Mouse (Mus musculus) stomach, postnatal 0 days (tissue): ENCODE results near the gene Mrvi1. TPM values are rescaled to one million over a fixed set of nuclear protein-coding genes. Genes with fewer than 3 reads are reported as not detected.

Source experiments
- ATAC-seq: fragments of 200-750 bp; cut with Nextera tagmentation; 2 replicates; pipeline ENCODE4 v1.8.0; 2017; ENCODE audit not compliant: low FRiP score, low TSS enrichment
- DNase-seq: peaks from one replicate; pipeline ENCODE4 v3.0.0-alpha.2; 2016; ENCODE audit warnings: low spot score
- H3K27ac ChIP-seq: fragments of 300-500 bp; sonication (generic); replicated peaks from 2 replicates; pipeline ENCODE4 v1.5.1; 2014; ENCODE audit warnings: mild to moderate bottlenecking, control low read depth
- H3K27me3 ChIP-seq: fragments of 300-500 bp; sonication (generic); 2 replicates; pipeline ENCODE4 v1.6.1; 2014; ENCODE audit warnings: low read length; ENCODE audit not compliant: control insufficient read depth, insufficient read depth
- H3K36me3 ChIP-seq: fragments of 300-500 bp; sonication (generic); 2 replicates; pipeline ENCODE4 v1.6.1; 2014; ENCODE audit warnings: low read length, mixed read lengths; ENCODE audit not compliant: control insufficient read depth, insufficient read depth
- H3K4me1 ChIP-seq: fragments of 300-500 bp; sonication (generic); replicated peaks from 2 replicates; pipeline ENCODE4 v1.6.1; 2014; ENCODE audit warnings: antibody characterized with exemption; ENCODE audit not compliant: control insufficient read depth, insufficient read depth
- H3K4me2 ChIP-seq: fragments of 300-500 bp; sonication (generic); replicated peaks from 2 replicates; pipeline ENCODE4 v1.6.1; 2014; ENCODE audit warnings: low read depth, mild to moderate bottlenecking, control low read depth, moderate library complexity
- H3K4me3 ChIP-seq: fragments of 300-500 bp; sonication (generic); 2 replicates; pipeline ENCODE4 v1.5.1; 2014; ENCODE audit warnings: low read depth, low read length, control low read depth
- H3K9ac ChIP-seq: fragments of 300-500 bp; sonication (generic); 2 replicates; pipeline ENCODE4 v1.6.1; 2014; ENCODE audit warnings: mild to moderate bottlenecking, low read length, control low read depth, mixed read lengths
- H3K9me3 ChIP-seq: fragments of 300-500 bp; sonication (generic); 2 replicates; pipeline ENCODE4 v1.6.1; 2016; ENCODE audit warnings: low read length; ENCODE audit not compliant: control insufficient read depth
- CTCF ChIP-seq: IDR thresholded peaks from 2 replicates; pipeline ENCODE4 v1.5.1; 2016; ENCODE audit warnings: antibody characterized with exemption, low read depth, mild to moderate bottlenecking, moderate library complexity
- EP300 ChIP-seq: optimal IDR thresholded peaks from 2 replicates; pipeline ENCODE3; 2016; ENCODE audit warnings: antibody characterized with exemption
- WGBS: fragments of 180-500 bp; shearing (Covaris S2); extraction: QIAGEN DNeasy Blood & Tissue Kit; methylation state at CpG from one replicate; pipeline ENCODE4 v1.1.7; 2014; 5-methylcytosine and 5-hydroxymethylcytosine counted together
- polyA plus RNA-seq: library from polyadenylated mRNA; unstranded; fragments of >200 nt; fragmentation: Nextera tagmentation; extraction: Ambion mirVana; gene quantifications from 2 replicates; pipeline ENCODE4 v1.2.1, GENCODE M21; 2015

Gene Mrvi1
- polyA plus RNA-seq, 1 experiment from 2014 or later, result 8.4 TPM

GRCm38 (mm10) chr7:110972796-110973195 is 9.5 kb downstream of the Mrvi1 start:
- Histone ChIP-seq H3K4me1 (0 out of 2 replicates have a peak, but pooled peaks cover 4% of the 10 kb centered on the region), H3K36me3 (no peaks in the 10 kb centered on the region), H3K4me2 (no peak overlapping the region), H3K9ac (no peak overlapping the region), H3K9me3 (no peaks in the 10 kb centered on the region), H3K27me3 (no peaks in the 10 kb centered on the region), H3K4me3 (no peak overlapping the region), H3K27ac (0 out of 2 replicates have a peak overlapping the region, but pooled peaks have one; percentile 24)
- DNase-seq, result no peak
- no peak for TF ChIP-seq CTCF
- no peak for TF ChIP-seq EP300
- 39% methylated on average over 2 of the region's 2 CpGs for WGBS
- ATAC-seq, result no peak

GRCm38 (mm10) chr7:110967373-110967772 is 14.9 kb downstream of the Mrvi1 start:
- no peak overlapping the region for H3K27ac ChIP-seq
- no peak overlapping the region for H3K4me2 ChIP-seq
- 84% methylated on average over 4 of the region's 4 CpGs for WGBS
- TF ChIP-seq EP300, result no peak
- no peak for TF ChIP-seq CTCF
- no peaks in the 10 kb centered on the region for H3K36me3 ChIP-seq
- DNase-seq (no peak), ATAC-seq (no peak)
- no peaks in the 10 kb centered on the region for H3K9me3 ChIP-seq
- H3K27me3 ChIP-seq, result no peaks in the 10 kb centered on the region
- H3K4me1 ChIP-seq, result no peaks in the 10 kb centered on the region
- H3K9ac ChIP-seq, result no peak overlapping the region
- no peak overlapping the region for H3K4me3 ChIP-seq

GRCm38 (mm10) chr7:110966853-110967252 is 15.4 kb downstream of the Mrvi1 start:
- H3K27me3 ChIP-seq, result no peaks in the 10 kb centered on the region
- TF ChIP-seq CTCF (no peak), EP300 (no peak)
- H3K27ac ChIP-seq, result no peak overlapping the region
- no peak overlapping the region for H3K4me2 ChIP-seq
- H3K9me3 ChIP-seq, result no peaks in the 10 kb centered on the region
- WGBS, result 87% methylated on average over 5 of the region's 5 CpGs
- no peak for DNase-seq
- H3K4me3 ChIP-seq, result no peak overlapping the region
- H3K9ac ChIP-seq, result no peak overlapping the region
- no peaks in the 10 kb centered on the region for H3K36me3 ChIP-seq
- no peak for ATAC-seq
- no peaks in the 10 kb centered on the region for H3K4me1 ChIP-seq

GRCm38 (mm10) chr7:110965387-110965786 is 16.9 kb downstream of the Mrvi1 start:
- H3K4me3 ChIP-seq, result no peak overlapping the region
- ATAC-seq (no peak), DNase-seq (no peak)
- H3K27me3 ChIP-seq, result no peaks in the 10 kb centered on the region
- WGBS, result 69% methylated on average over 3 of the region's 3 CpGs
- no peaks in the 10 kb centered on the region for H3K9me3 ChIP-seq
- no peaks in the 10 kb centered on the region for H3K36me3 ChIP-seq
- H3K4me1 ChIP-seq, result no peaks in the 10 kb centered on the region
- H3K4me2 ChIP-seq, result no peak overlapping the region
- no peak overlapping the region for H3K27ac ChIP-seq
- H3K9ac ChIP-seq, result no peak overlapping the region
- TF ChIP-seq CTCF (no peak), EP300 (no peak)

GRCm38 (mm10) chr7:110963655-110963997 is 18.6 kb downstream of the Mrvi1 start:
- no peaks in the 10 kb centered on the region for H3K9me3 ChIP-seq
- no peak for ATAC-seq
- WGBS, result 81% methylated on average over 3 of the region's 3 CpGs
- no peak for DNase-seq
- no peak overlapping the region for H3K4me2 ChIP-seq
- TF ChIP-seq CTCF (no peak), EP300 (no peak)
- H3K27ac ChIP-seq, result no peak overlapping the region
- H3K27me3 ChIP-seq, result no peaks in the 10 kb centered on the region
- H3K4me3 ChIP-seq, result no peak overlapping the region
- no peak overlapping the region for H3K9ac ChIP-seq
- H3K4me1 ChIP-seq, result no peaks in the 10 kb centered on the region
- no peaks in the 10 kb centered on the region for H3K36me3 ChIP-seq

- no peak overlapping the region for H3K9ac ChIP-seq
- no peak overlapping the region for H3K4me3 ChIP-seq
- H3K9me3 ChIP-seq, result no peaks in the 10 kb centered on the region
- no peak for DNase-seq
- H3K27me3 ChIP-seq, result no peaks in the 10 kb centered on the region
- no peak overlapping the region for H3K27ac ChIP-seq
- ATAC-seq, result no peak
- H3K4me1 ChIP-seq, result no peaks in the 10 kb centered on the region
- no peaks in the 10 kb centered on the region for H3K36me3 ChIP-seq
- 67% methylated on average over 9 of the region's 9 CpGs for WGBS
- no peak for TF ChIP-seq CTCF
- TF ChIP-seq EP300, result no peak
- no peak overlapping the region for H3K4me2 ChIP-seq
Measured at GRCm38 (mm10) chr7:110962943-110963654, 19.2 kb downstream of the Mrvi1 start.
